Mouse (Mus musculus): ENCODE data around the gene Shank3. TPM values are rescaled to one million over a fixed set of nuclear protein-coding genes. Genes with fewer than 3 reads are reported as not detected.

Shank3 gene
- 7.6 and 8.7 TPM in 2 replicates for polyA plus RNA-seq (2012; rRNA removed)

DNA sequence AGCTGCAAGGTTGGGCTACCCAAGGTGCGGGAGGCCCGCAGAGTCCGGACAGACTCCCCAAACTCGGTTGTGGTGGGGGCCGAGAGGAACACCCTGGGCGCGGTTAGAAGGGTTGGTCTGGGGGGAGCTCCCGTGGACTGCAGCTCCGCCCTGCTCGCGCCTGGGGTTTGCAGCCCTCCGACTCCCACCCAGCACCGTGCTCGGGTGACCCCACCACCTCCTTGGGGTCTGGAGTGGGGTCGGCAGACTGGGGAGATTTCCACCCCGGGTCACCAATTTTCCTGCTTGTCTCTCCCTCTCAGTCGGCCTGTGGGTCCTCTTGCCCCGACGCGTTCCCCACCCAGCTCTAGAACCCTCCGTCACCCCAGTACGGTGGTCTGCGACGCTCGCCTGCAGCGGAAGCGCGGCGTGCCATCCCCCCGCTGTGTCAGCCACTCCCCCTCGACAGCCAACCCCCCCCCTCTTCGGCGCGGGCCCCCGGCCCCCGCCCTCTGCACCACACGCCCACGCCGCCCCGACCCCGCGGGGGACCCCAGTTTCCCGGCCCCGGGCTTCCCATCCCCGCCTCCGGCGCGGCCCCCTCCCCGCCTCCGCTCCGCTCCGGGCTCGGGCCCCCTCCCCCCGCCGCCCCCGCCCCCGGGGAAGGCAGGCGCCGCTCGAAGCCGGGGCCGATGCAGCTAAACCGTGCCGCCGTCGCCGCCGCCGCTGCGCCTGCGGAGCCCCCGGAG, at the start of gene Shank3:
Gene Shank3 (plus strand): TSS at position 663 of the 728 bp plus-strand sequence.

DNA sequence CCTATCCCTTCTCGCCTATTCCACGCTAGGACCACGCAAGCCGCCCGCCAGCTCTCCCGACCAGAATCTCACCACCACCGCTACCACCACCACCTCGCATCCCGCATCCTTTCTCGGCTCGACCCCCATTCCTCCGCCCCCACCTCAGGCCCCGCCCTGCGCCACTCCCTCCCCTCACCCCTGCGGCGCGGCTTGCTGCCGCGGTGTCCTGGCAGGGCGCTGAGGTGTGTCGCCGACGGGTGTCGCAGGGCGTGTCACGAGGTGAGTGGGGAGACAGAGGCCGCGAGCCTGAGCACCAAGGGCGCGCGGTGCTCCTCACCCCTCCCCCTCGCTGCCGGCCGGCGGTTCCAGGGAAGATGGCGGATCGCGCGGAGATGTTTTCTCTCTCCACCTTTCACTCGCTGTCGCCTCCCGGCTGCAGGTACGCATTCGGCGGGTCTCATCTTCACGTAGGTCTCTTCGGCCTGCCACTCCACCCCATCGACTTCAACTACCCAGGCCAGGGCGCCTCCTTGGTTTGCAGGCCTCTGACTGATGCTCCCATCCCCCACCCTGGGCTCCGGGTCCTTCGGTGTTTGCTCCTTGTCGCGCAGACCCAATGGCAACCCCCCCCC, 45.5 kb upstream of the Shank3 start, which contains the start of gene Mapk8ip2:
Gene Mapk8ip2 (plus strand): TSS at position 49 of the 614 bp plus-strand sequence.

DNA sequence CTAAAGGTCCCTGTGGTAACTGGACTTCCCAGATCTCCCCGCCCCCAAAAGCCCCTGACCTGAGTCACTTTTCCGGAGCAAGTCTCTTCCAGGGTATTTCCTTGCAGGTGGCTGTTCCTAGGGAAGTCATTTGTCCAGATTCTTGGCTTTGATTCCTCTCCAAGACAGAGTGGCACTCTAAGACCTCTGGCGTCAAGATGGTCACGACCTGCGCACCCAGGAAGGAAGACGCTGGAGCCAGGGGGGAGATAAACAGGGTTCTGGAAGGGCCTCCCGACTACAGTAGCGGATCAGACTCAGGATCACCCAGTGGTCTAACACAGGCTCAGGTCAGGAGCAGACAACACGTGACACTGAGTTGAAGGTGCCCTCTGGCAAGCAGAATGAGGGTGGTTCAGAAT, 22.3 kb upstream of the Shank3 start, which contains the start of gene Arsa:
Gene Arsa (minus strand): TSS at position 335 of the 401 bp plus-strand sequence.

DNA sequence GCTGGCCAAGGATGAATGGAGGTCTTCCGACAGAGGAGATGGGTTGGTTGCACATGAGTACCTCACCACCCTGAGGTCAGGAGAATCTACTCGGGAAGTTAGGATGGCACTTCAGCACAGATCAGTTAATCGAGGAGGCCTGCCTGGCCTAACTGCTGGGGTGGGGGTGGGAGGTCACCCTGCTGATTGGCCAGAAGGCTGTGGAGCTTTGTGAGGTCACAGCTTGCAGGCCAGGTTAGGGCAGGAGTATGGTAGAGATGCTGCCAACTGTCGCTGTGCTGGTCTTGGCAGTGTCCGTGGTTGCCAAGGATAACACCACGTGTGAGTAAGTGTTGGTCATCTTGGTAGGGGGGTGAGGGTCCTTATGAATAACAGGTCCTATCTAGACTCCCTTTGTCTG, 68.7 kb downstream of the Shank3 start, which contains the start of gene Acr:
Gene Acr (plus strand): TSS at position 213 of the 400 bp plus-strand sequence.

DNA sequence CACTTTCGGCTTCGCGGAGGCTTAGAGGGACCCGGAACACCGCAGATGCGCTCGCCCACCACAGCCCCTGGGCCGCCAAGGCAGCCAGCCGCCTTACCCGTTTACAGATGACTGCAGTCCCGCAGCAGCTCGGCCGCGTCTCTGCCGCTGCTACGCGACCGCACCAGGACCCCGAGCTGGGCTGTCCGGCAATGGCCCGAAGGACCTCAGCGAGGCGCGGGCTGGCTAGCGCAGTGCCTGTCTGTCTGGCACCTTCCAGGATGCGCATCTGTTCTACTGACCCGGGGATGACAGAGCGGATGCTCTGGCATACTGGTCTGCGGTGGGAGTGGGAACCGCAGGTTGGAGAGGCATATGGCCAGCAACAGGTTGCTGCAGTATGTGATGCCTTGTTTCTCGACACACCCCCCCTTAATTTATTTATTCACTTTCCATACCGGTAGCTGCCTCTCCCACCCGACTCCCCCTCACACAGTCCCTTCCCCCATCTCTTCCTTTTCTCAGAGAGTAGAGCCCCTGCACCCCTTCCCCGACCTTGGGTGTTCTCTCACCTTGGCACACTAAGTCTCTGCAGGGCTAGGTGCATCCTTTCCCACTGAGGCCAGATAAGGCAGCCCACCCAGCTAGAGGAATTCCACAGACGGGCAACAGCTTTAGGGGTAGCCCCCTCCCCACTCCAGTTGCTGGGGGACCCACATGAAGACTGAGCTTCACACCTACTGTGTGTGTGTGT, 92.5 kb downstream of the Shank3 start, which contains the start of gene Rabl2:
Gene Rabl2 (minus strand): TSS at position 201 of the 733 bp plus-strand sequence.

Other genes with a start within 250 kb of the Shank3 start
- gene Sbf1, start 184.3 kb upstream of the Shank3 start, polyA plus RNA-seq (2012; rRNA removed) = 100 and 115 TPM in 2 replicates
- 4.1 and 5.8 TPM in 2 replicates for gene Adm2, start 176.9 kb upstream of the Shank3 start, polyA plus RNA-seq (2012; rRNA removed)
- 1.2 TPM in 1 of 2 replicates, not detected in the other for gene Miox, start 165.2 kb upstream of the Shank3 start, polyA plus RNA-seq (2012; rRNA removed)
- gene Lmf2, start 144.0 kb upstream of the Shank3 start, polyA plus RNA-seq (2012; rRNA removed) = 17.5 and 19.8 TPM in 2 replicates
- 88.6 and 103 TPM in 2 replicates for gene Ncaph2, start 143.9 kb upstream of the Shank3 start, polyA plus RNA-seq (2012; rRNA removed)
- gene Sco2, start 125.8 kb upstream of the Shank3 start, polyA plus RNA-seq (2012; rRNA removed) = 22.5 and 28.4 TPM in 2 replicates
- 2.5 and 6.6 TPM in 2 replicates for gene Tymp, start 122.6 kb upstream of the Shank3 start, polyA plus RNA-seq (2012; rRNA removed)
- gene Odf3b, start 120.3 kb upstream of the Shank3 start, polyA plus RNA-seq (2012; rRNA removed) = 3.9 and 4.4 TPM in 2 replicates
- gene Klhdc7b, start 114.7 kb upstream of the Shank3 start, polyA plus RNA-seq (2012; rRNA removed) = not detected in 2 replicates
- not detected in 2 replicates for gene Syce3, start 89.1 kb upstream of the Shank3 start, polyA plus RNA-seq (2012; rRNA removed)
- 1.7 and 5.0 TPM in 2 replicates for gene Cpt1b, start 73.8 kb upstream of the Shank3 start, polyA plus RNA-seq (2012; rRNA removed)
- 0.14 and 0.23 TPM in 2 replicates for gene C730034F03Rik, start 70.0 kb upstream of the Shank3 start, polyA plus RNA-seq (2012; rRNA removed)
- 0.27 and 1.8 TPM in 2 replicates for gene Gm44502, start 69.9 kb upstream of the Shank3 start, polyA plus RNA-seq (2012; rRNA removed)
- gene Chkb, start 69.7 kb upstream of the Shank3 start, polyA plus RNA-seq (2012; rRNA removed) = 38.2 and 43.2 TPM in 2 replicates
- 0.69 and 0.73 TPM in 2 replicates for gene Mapk8ip2, start 45.7 kb upstream of the Shank3 start, polyA plus RNA-seq (2012; rRNA removed)
- gene Arsa, start 22.2 kb upstream of the Shank3 start, polyA plus RNA-seq (2012; rRNA removed) = 15.1 and 20.1 TPM in 2 replicates
- 0.04 and 0.43 TPM in 2 replicates for gene Acr, start 68.7 kb downstream of the Shank3 start, polyA plus RNA-seq (2012; rRNA removed)
- gene Rabl2, start 92.3 kb downstream of the Shank3 start, polyA plus RNA-seq (2012; rRNA removed) = 1.8 and 3.4 TPM in 2 replicates

Data from stomach, adult 2 months (tissue).